Mouse (Mus musculus): ENCODE results near the gene Olfr251. TPM values are rescaled to one million over a fixed set of nuclear protein-coding genes. Genes with fewer than 3 reads are reported as not detected.
"Not testable (repeated sequence)": the region's sequence is repeated elsewhere in the genome, so short reads cannot be mapped to it uniquely, and the experiment has no call there.

Olfr251 gene
- polyA plus RNA-seq (2012; rRNA removed): not detected in 2 replicates

DNA sequence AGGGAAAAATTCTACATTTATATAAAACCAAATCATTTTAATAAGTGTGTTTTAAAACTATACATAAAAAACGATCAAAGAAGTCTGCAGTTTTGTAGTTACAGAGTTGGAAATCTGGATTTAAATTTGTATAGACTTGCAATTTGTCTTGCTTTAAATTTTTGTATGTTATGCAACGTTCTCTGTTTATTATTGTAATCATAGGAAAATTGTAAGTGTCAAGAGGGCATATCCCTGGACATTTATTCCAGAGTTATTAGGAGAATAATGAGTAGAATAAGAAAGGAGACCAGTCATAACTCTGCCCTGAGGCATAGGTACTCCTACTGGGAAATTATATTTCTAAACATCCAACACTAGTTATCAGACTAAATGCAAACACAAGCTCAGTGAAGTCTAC, at the start of gene Olfr251:
TSS of gene Olfr251 (plus strand) at position 301 of the 400 bp plus-strand sequence.
- Histone ChIP-seq H3K4me3 (ENCODE audit: insufficient read depth, low read length) (no peak within 1 kb of the TSS), H3K27ac (ENCODE audit: insufficient read depth, low read length) (no peak within 1 kb of the TSS), H3K4me1 (ENCODE audit: control insufficient read depth, insufficient read depth, low read length) (no peaks in the 10 kb centered on the region)
- TF ChIP-seq POLR2A (IDR thresholded peaks at IDR 0.05; ENCODE audit: extremely low read depth, insufficient read depth, low read length) (no peak), CTCF (IDR thresholded peaks at IDR 0.05; ENCODE audit: extremely low read depth, insufficient read depth, low read length) (no peak)

DNA sequence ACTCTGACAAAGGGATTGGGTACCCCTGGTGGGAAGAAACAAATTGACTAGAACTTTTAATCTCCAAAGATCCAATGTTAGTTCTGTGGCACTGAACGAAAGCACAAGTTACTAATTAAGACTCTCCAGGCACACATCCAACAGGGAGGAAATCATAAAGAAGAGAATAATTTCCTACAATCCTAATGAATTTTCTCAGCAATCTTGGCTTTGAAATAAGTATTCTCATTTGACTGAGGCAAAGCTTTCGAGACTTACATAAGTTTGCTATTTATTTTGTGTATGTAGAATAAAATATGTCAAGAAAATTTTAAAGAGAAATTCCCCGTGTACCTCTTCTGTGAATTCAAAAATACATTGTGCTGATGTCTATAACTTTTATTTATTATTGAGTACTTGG, 48.1 kb upstream of the Olfr251 start, which contains the start of gene Olfr25:
TSS of gene Olfr25 (plus strand) at position 301 of the 400 bp plus-strand sequence.
- Histone ChIP-seq H3K27ac (ENCODE audit: insufficient read depth, low read length) (no peak within 1 kb of the TSS), H3K4me1 (ENCODE audit: control insufficient read depth, insufficient read depth, low read length) (no peaks in the 10 kb centered on the region), H3K4me3 (ENCODE audit: insufficient read depth, low read length) (no peak within 1 kb of the TSS)
- TF ChIP-seq POLR2A (IDR thresholded peaks at IDR 0.05; ENCODE audit: extremely low read depth, insufficient read depth, low read length): no peak
- no peak for TF ChIP-seq CTCF (IDR thresholded peaks at IDR 0.05; ENCODE audit: extremely low read depth, insufficient read depth, low read length)

DNA sequence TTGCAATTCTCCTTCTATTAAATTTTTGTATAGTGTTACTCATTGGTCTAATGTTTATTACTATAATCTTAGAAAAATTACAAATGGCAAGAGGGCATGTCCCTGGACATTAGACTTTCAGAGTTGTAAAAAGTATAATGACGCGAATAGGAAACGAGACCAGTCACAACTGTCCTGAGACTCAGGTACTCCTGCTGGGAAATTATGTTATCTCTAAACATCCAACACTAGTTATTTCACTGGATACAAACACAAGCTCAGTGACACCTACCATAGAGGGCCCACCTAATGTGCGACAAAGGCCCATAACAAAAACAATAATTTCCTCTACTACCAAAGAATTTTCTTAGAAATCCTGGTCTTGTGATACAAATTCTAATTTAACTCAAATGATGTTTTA, 28.8 kb upstream of the Olfr251 start, which contains the start of gene Olfr898:
TSS of gene Olfr898 (plus strand) at position 301 of the 400 bp plus-strand sequence.
- H3K4me3 ChIP-seq (ENCODE audit: insufficient read depth, low read length): no peak within 1 kb of the TSS
- TF ChIP-seq CTCF (IDR thresholded peaks at IDR 0.05; ENCODE audit: extremely low read depth, insufficient read depth, low read length) (no peak), POLR2A (IDR thresholded peaks at IDR 0.05; ENCODE audit: extremely low read depth, insufficient read depth, low read length) (no peak)
- no peaks in the 10 kb centered on the region for H3K4me1 ChIP-seq (ENCODE audit: control insufficient read depth, insufficient read depth, low read length)
- no peak within 1 kb of the TSS for H3K27ac ChIP-seq (ENCODE audit: insufficient read depth, low read length)

DNA sequence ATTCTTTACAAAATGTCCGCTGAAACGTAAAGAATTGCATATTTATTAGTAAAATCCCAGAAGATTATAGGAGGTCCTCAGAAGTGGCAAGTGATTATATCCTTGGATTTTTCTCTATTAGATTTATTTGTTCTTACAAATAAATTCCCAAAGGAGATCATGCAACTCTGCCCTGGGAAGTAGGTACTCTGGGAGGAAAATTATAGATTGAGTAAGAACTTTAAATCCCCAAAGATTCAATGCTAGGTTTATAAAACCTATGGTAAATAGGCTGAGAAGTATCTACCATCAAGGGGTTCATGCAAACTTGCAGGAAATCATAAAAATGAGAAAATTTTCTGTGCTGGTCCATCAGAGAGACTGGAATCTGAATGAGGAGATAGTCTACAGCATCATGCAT, 10.3 kb upstream of the Olfr251 start, which contains the start of gene Olfr250:
TSS of gene Olfr250 (plus strand) at position 301 of the 400 bp plus-strand sequence.
- Histone ChIP-seq H3K4me1 (ENCODE audit: control insufficient read depth, insufficient read depth, low read length) (no peaks in the 10 kb centered on the region), H3K4me3 (ENCODE audit: insufficient read depth, low read length) (no peak within 1 kb of the TSS), H3K27ac (ENCODE audit: insufficient read depth, low read length) (no peak within 1 kb of the TSS)
- TF ChIP-seq POLR2A (IDR thresholded peaks at IDR 0.05; ENCODE audit: extremely low read depth, insufficient read depth, low read length) (no peak), CTCF (IDR thresholded peaks at IDR 0.05; ENCODE audit: extremely low read depth, insufficient read depth, low read length) (no peak)

DNA sequence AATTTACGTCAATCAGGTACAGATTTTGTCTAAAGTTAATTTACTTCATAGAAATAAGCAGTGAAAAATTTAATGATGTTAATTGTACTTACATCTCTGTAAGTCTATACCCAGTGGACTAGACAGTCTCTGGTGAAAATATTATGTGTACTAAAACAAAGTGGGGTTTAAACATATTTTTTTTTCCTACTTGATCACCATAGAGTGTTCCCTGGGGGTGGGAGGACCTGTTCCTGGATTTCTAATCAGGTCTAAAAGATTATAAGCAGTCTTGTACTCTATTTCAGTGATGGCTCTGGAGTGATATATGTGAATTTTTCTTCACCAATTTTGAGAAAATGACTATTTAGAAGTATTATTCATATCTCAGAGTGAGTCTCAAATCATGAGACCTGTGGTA, 24.5 kb downstream of the Olfr251 start, which contains the start of gene Olfr147:
TSS of gene Olfr147 (plus strand) at position 301 of the 400 bp plus-strand sequence.
- TF ChIP-seq CTCF (IDR thresholded peaks at IDR 0.05; ENCODE audit: extremely low read depth, insufficient read depth, low read length) (no peak), POLR2A (IDR thresholded peaks at IDR 0.05; ENCODE audit: extremely low read depth, insufficient read depth, low read length) (no peak)

DNA sequence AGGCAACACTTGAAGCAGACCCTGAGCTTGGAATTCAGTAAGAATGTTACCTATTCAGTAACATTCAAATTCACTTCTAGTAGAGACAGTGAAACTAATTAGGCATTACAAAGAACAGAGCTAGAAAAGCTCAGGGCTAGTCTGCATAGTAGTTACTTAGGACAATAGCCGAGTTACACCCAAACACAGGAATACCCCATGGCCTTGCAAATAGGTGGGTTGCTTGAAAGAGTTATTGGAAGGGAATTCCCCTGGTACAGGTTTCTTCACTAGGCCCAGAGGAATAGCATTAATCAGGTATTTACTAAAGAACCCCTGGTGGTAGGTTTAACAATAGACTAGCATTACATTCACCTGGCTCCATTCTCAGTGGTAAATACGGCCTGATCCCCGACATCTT, 30.6 kb downstream of the Olfr251 start:
- not testable (repeated sequence) for H3K4me1 ChIP-seq (ENCODE audit: control insufficient read depth, insufficient read depth, low read length); H3K4me3 ChIP-seq (ENCODE audit: insufficient read depth, low read length); H3K27ac ChIP-seq (ENCODE audit: insufficient read depth, low read length)

More for the DNA sequence above, 24.5 kb downstream of the Olfr251 start, which contains the start of gene Olfr147:
- no peak within 1 kb of the TSS for H3K27ac ChIP-seq (ENCODE audit: insufficient read depth, low read length)
- H3K4me3 ChIP-seq (ENCODE audit: insufficient read depth, low read length): no peak within 1 kb of the TSS
- H3K4me1 ChIP-seq (ENCODE audit: control insufficient read depth, insufficient read depth, low read length): no peaks in the 10 kb centered on the region

DNA sequence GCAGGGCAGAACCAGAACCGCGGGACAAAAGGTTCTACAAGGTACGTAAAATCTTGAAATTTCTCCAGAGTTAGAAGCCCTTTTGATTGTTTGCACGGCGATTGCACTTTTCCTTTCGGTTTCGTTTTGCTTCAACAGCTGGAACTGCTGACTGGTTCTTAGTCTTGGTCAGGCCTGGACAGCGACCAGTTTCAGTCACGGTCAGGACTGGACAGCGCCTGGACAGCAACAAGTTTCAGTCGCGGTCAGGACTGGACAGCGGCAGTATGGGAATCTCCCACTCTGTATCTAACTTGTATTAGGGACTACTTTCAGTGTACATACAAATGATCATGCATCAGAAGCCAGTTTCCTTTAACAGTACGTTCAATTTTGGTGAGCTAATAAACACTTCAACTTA, 36.6 kb downstream of the Olfr251 start:
- H3K4me3 ChIP-seq (ENCODE audit: insufficient read depth, low read length); H3K27ac ChIP-seq (ENCODE audit: insufficient read depth, low read length); H3K4me1 ChIP-seq (ENCODE audit: control insufficient read depth, insufficient read depth, low read length): not testable (repeated sequence)

DNA sequence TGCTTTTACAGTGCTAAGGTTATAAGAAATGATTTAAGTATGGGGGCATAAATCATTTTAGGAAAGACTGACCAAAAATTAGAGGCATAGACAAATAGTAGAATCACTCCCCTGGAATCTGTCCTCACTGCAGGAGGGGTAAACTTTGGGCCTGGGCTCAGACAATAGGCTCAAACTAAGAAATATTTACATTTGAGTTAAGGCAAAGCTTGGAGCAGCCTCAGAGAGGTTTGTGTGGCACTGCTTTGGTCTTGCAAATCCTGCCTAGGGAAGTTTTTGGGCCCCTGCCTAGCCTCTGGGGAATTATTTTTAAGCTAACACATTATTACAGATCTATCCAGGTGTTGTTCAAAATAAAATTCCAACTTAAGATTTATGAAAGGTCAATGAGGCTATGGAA, 46.9 kb downstream of the Olfr251 start:
- no peaks in the 10 kb centered on the region for H3K4me1 ChIP-seq (ENCODE audit: control insufficient read depth, insufficient read depth, low read length)
- TF ChIP-seq POLR2A (IDR thresholded peaks at IDR 0.05; ENCODE audit: extremely low read depth, insufficient read depth, low read length) (no peak), CTCF (IDR thresholded peaks at IDR 0.05; ENCODE audit: extremely low read depth, insufficient read depth, low read length) (no peak)
- H3K4me3 ChIP-seq (ENCODE audit: insufficient read depth, low read length): no peak overlapping the region
- H3K27ac ChIP-seq (ENCODE audit: insufficient read depth, low read length): no peak overlapping the region

DNA sequence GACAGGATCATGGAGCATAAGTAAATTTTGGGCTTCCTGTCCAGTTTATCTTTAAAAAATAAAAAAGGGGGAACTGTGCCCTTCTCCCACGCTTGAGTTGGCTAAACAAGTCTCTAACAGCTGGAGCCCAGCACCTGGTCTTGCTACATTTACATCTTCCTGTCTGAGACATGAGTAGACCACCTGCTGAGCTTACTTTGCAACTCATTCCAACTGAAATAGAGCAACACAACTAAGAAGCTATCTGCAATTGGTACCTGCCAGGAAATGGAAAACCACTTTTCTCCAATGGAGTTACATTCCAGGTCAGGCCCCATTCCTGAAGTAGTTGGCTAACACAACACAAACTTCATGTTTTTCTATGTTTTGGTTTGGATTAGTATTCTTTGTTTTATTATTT, 50.1 kb downstream of the Olfr251 start:
- TF ChIP-seq POLR2A (IDR thresholded peaks at IDR 0.05; ENCODE audit: extremely low read depth, insufficient read depth, low read length) (no peak), CTCF (IDR thresholded peaks at IDR 0.05; ENCODE audit: extremely low read depth, insufficient read depth, low read length) (no peak)
- Histone ChIP-seq H3K4me1 (ENCODE audit: control insufficient read depth, insufficient read depth, low read length) (no peaks in the 10 kb centered on the region), H3K27ac (ENCODE audit: insufficient read depth, low read length) (no peak overlapping the region), H3K4me3 (ENCODE audit: insufficient read depth, low read length) (no peak overlapping the region)

DNA sequence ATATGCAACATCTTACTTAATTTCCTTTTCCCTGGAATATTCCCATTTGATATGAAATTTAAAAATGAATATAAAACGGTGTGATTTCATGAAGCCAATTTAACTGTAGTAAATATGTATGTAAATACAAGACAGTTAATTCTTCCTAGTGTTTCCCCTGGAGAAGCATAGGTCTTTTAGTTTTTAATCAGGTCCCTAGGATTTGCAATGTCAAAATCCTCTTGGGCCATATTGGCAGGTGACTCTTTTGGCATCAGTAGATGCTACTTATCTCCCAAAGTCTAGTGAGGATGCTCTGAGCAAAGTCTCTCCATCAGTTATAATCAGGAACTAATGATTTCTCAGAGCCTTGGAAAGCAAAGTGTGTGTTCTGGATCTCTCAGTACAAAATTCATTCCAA, 52.3 kb downstream of the Olfr251 start, which contains the start of gene Olfr901:
TSS of gene Olfr901 (plus strand) at position 301 of the 400 bp plus-strand sequence.
- Histone ChIP-seq H3K4me3 (ENCODE audit: insufficient read depth, low read length) (no peak within 1 kb of the TSS), H3K27ac (ENCODE audit: insufficient read depth, low read length) (no peak within 1 kb of the TSS), H3K4me1 (ENCODE audit: control insufficient read depth, insufficient read depth, low read length) (no peaks in the 10 kb centered on the region)
- TF ChIP-seq CTCF (IDR thresholded peaks at IDR 0.05; ENCODE audit: extremely low read depth, insufficient read depth, low read length) (no peak), POLR2A (IDR thresholded peaks at IDR 0.05; ENCODE audit: extremely low read depth, insufficient read depth, low read length) (no peak)

Other genes with a start within 250 kb of the Olfr251 start
- not detected in 2 replicates for gene Olfr890, start 234.6 kb upstream of the Olfr251 start, polyA plus RNA-seq (2012; rRNA removed)
- not detected in 2 replicates for gene Olfr891, start 196.3 kb upstream of the Olfr251 start, polyA plus RNA-seq (2012; rRNA removed)
- gene Olfr893, start 168.7 kb upstream of the Olfr251 start, polyA plus RNA-seq (2012; rRNA removed): not detected in 2 replicates
- not detected in 2 replicates for gene Olfr894, start 159.0 kb upstream of the Olfr251 start, polyA plus RNA-seq (2012; rRNA removed)
- not detected in 2 replicates for gene Olfr143, start 124.3 kb upstream of the Olfr251 start, polyA plus RNA-seq (2012; rRNA removed)
- not detected in 2 replicates for gene Olfr895, start 109.2 kb upstream of the Olfr251 start, polyA plus RNA-seq (2012; rRNA removed)
- gene Olfr896-ps1, start 86.0 kb upstream of the Olfr251 start, polyA plus RNA-seq (2012; rRNA removed): not detected in 2 replicates
- not detected in 2 replicates for gene Olfr25, start 48.0 kb upstream of the Olfr251 start, polyA plus RNA-seq (2012; rRNA removed)
- not detected in 2 replicates for gene Olfr898, start 28.7 kb upstream of the Olfr251 start, polyA plus RNA-seq (2012; rRNA removed)
- not detected in 2 replicates for gene Olfr250, start 10.2 kb upstream of the Olfr251 start, polyA plus RNA-seq (2012; rRNA removed)
- not detected in 2 replicates for gene Olfr147, start 24.6 kb downstream of the Olfr251 start, polyA plus RNA-seq (2012; rRNA removed)
- gene Olfr901, start 52.4 kb downstream of the Olfr251 start, polyA plus RNA-seq (2012; rRNA removed): not detected in 2 replicates
- gene Olfr902, start 70.6 kb downstream of the Olfr251 start, polyA plus RNA-seq (2012; rRNA removed): not detected in 2 replicates
- not detected in 2 replicates for gene Olfr904, start 86.1 kb downstream of the Olfr251 start, polyA plus RNA-seq (2012; rRNA removed)
- not detected in 2 replicates for gene Olfr905, start 94.0 kb downstream of the Olfr251 start, polyA plus RNA-seq (2012; rRNA removed)
- gene Olfr906, start 110.0 kb downstream of the Olfr251 start, polyA plus RNA-seq (2012; rRNA removed): not detected in 2 replicates
- not detected in 2 replicates for gene Olfr907, start 118.7 kb downstream of the Olfr251 start, polyA plus RNA-seq (2012; rRNA removed)
- not detected in 2 replicates for gene Olfr911-ps1, start 144.5 kb downstream of the Olfr251 start, polyA plus RNA-seq (2012; rRNA removed)
- not detected in 2 replicates for gene Olfr910, start 160.8 kb downstream of the Olfr251 start, polyA plus RNA-seq (2012; rRNA removed)
- not detected in 2 replicates for gene Olfr912, start 203.1 kb downstream of the Olfr251 start, polyA plus RNA-seq (2012; rRNA removed)
- not detected in 2 replicates for gene Olfr913, start 215.7 kb downstream of the Olfr251 start, polyA plus RNA-seq (2012; rRNA removed)
- gene Olfr914, start 228.0 kb downstream of the Olfr251 start, polyA plus RNA-seq (2012; rRNA removed): not detected in 2 replicates